Mouse (Mus musculus) mesoderm, embryonic 11.5 days (tissue): ENCODE measurements around the gene Cfb.
A peak's percentile ranks its signal among the peaks of the same experiment; 100 is the strongest.
"Not testable (repeated sequence)": the region's sequence is repeated elsewhere in the genome, so short reads cannot be mapped to it uniquely, and the experiment has no call there.

Source experiments
- DNase-seq: peaks from one replicate; pipeline ENCODE4 v3.0.0-alpha.2; 2012; ENCODE audit warnings: low read depth, low spot score

Gene Cfb

GRCm38 (mm10) chr17:34837464-34838324 lies 24.6 kb downstream of the Cfb start:
- DNase-seq: no peak

DNA sequence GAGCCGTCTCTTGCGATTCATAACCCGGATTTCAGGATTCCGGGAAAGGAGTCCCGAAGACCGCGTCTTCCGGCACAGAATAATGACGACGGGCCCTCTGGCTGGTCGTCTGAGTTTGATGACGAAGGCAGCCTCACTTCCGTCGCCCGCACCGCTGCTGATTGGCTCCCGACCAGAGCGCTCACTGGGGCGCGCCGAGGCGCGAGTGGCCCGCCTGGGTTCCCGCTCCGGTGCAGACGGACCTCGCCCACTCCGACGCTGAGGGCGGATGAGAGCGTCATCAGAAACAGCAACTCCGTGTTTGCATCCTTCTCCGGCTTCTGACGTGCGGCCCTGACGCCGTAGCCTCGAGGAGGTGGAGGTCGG lies 25.5 kb downstream of the Cfb start, which contains the start of the genes Stk19 and Dxo:
Stk19 (minus strand) TSS at position 90 of the 366 bp plus-strand sequence.
Dxo (plus strand) TSS at position 164 of the 366 bp plus-strand sequence.
- DNase-seq: peak; percentile 98

DNA sequence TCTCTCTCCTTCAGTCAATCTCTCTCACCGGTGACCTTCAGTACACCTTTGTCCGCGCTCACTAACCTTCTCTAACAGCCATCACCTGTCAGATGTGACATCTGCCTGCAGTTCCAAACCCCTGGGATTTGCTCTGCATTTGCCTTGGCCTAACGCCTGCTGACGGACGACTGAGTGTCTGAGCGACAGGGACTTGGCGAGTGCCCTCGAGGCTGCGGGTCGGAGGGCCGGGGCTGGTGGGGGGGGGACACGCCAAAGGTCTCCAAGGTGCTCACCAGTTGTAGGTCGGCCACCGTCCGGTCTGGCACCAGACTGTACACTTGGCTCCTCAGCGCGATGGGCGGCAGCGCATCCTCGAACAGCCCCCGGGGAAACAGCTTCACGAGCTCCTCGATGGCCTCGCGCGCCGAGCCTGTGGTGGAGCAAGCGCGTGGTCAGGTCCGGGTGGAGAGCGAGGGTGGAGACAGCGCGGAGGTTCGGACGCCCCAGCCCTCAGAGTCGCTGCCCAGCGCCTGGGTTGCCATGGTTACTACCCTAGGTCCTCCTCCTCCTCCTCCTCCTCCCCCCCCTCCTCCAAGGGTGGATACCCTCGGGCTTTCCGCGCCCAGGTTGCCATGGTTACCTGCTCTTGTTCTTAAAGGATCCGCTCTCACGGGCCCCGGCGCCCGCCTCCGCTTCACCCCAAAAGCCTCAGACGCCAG lies 26.0 kb downstream of the Cfb start:
- DNase-seq: no peak

DNA sequence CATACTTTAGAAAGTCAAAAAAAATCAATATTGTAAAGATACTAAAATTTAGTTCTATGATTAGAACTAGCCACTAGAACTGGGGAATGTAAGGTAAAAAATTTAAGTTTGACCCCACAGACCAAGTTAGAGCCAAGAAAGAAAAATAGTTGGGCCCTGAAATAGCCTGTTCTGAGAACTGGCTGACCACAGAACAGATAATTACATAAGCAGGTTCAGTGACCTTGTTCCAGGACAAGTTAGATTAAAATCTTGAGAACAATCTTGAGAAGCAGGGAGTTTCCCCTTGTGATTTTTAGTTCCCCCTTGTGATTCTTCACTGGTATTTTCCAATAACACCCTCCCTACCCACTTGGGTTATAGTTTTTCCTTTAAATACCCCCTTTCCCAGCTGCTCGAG lies 31.5 kb downstream of the Cfb start:
- not testable (repeated sequence) for DNase-seq

GRCm38 (mm10) chr17:34814818-34815370 lies 47.4 kb downstream of the Cfb start:
- no peak for DNase-seq

DNA sequence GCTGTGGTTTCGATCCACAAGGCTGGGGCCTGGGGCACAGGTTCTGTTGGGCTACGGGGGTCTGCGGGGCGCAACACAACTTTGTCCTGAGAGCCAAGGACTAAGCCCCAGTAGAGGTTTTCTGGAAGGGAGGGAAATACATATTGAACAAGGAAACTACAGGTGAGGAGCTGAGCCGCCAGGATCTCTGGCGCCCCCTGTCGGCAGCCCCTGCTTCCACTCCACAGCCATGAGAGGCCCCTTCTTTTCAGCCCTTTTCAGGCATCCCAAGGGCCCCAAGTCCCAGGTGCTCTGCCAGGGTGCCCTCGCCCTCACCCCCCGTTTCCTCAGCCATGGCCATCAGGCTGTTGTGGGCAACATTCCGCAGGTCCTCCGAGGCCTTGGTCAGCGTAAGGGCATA lies 48.6 kb downstream of the Cfb start:
- not testable (repeated sequence) for DNase-seq

DNA sequence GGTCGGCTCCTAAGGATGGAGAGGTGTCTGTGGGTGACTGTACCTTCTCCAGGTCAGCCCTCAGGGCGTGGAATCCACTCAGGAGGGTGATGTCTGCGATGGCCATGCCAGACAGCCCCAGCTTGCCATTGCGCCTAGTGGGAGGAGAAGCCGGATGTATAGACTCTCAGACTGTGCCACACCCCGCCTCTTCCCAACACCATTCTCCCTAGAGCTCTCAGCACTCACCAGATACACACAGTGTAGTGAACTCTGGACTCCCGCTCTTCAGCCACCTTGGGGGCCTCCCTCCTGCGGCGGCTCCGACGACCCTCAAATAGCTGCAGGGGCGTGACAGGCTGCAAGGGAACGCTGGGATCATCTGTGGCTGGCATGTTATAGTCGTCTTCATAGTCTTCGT lies 51.0 kb downstream of the Cfb start:
- DNase-seq: no peak

- not testable (repeated sequence) for DNase-seq
Measured at GRCm38 (mm10) chr17:34810811-34811210, 51.5 kb downstream of the Cfb start.

GRCm38 (mm10) chr17:34810411-34810810 lies 51.9 kb downstream of the Cfb start:
- not testable (repeated sequence) for DNase-seq

DNA sequence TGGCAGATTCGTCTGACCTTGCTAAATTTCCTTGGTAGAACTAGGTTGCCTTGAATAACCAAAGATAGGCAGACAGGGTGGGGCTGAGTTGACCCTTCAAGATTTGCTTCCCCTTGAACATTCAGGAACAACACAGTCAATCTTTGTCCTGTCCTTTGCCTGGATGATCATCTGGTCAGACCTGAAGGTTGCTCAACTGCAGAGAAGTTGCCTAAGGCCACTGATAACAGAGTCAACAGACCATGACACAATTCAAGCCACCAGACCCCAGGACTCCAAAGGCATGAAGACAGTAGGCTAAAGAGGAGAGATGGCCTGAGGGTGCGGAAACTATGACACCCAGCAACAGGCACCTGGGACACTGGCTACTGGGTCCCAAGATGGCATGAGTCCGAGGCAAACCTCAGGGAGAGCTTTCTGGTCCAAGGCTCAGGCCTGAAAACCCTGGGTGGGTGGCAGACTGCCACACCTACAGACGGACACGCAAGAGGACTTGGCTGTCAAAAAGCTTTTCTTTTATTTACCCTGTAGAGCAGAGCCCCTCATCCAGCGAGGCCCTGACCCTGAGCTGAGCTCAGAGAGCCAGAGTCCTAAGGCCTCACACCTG lies 53.6 kb downstream of the Cfb start:
- no peak for DNase-seq

- no peak for DNase-seq
Measured at GRCm38 (mm10) chr17:34807176-34807575, 55.1 kb downstream of the Cfb start.
